Mouse (Mus musculus): ENCODE results near the gene Ifnar2. TPM values are rescaled to one million over a fixed set of nuclear protein-coding genes. Genes with fewer than 3 reads are reported as not detected.

The Ifnar2 gene
- polyA plus RNA-seq, 1 experiment from 2014 or later = 33.2 TPM

- Histone ChIP-seq H3K9me3 (no peaks in the 10 kb centered on the region), H3K9ac (no peak overlapping the region), H3K4me1 (replicated peaks) (peaks cover 12% of the 10 kb centered on the region), H3K36me3 (no peaks in the 10 kb centered on the region), H3K27me3 (peaks cover 7% of the 10 kb centered on the region; the same call in 1 of the 2 replicates), H3K4me2 (no peak overlapping the region), H3K27ac (0 out of 2 replicates have a peak overlapping the region, but pooled peaks have one; percentile 8), H3K4me3 (no peak overlapping the region)
- 77% methylated on average over 2 of the region's 2 CpGs for WGBS
- ATAC-seq (ENCODE audit: low FRiP score) = no peak
Observed at GRCm38 (mm10) chr16:91362006-91362405, 10.6 kb upstream of the Ifnar2 start.

- H3K9ac ChIP-seq = peak overlapping the region; percentile 29; the same call in 1 of the 2 replicates
- peaks cover 2% of the 10 kb centered on the region; the same call in 1 of the 2 replicates for H3K27me3 ChIP-seq
- no peak overlapping the region for H3K4me3 ChIP-seq
- no peak overlapping the region for H3K4me2 ChIP-seq
- H3K36me3 ChIP-seq = no peaks in the 10 kb centered on the region
- peak overlapping the region; percentile 23; the same call in 1 of the 2 replicates for H3K27ac ChIP-seq
- no peak for ATAC-seq (ENCODE audit: low FRiP score)
- 71% methylated on average over 12 of the region's 12 CpGs for WGBS
- H3K4me1 ChIP-seq (replicated peaks) = peaks cover 12% of the 10 kb centered on the region
- no peaks in the 10 kb centered on the region for H3K9me3 ChIP-seq
Observed at GRCm38 (mm10) chr16:91362616-91363272, 9.8 kb upstream of the Ifnar2 start.

GRCm38 (mm10) chr16:91363483-91363882 lies 9.1 kb upstream of the Ifnar2 start:
- Histone ChIP-seq H3K4me1 (replicated peaks) (peaks cover 12% of the 10 kb centered on the region), H3K9me3 (no peaks in the 10 kb centered on the region), H3K9ac (no peak overlapping the region), H3K36me3 (no peaks in the 10 kb centered on the region), H3K27me3 (no peaks in the 10 kb centered on the region), H3K4me3 (no peak overlapping the region), H3K27ac (0 out of 2 replicates have a peak overlapping the region, but pooled peaks have one; percentile 4), H3K4me2 (no peak overlapping the region)
- no peak for ATAC-seq (ENCODE audit: low FRiP score)
- WGBS = 41% methylated on average over 3 of the region's 3 CpGs

GRCm38 (mm10) chr16:91366567-91366966 lies 6.0 kb upstream of the Ifnar2 start:
- Histone ChIP-seq H3K36me3 (no peaks in the 10 kb centered on the region), H3K9ac (no peak overlapping the region), H3K27ac (no peak overlapping the region), H3K4me2 (no peak overlapping the region), H3K4me3 (no peak overlapping the region), H3K9me3 (no peaks in the 10 kb centered on the region), H3K27me3 (no peaks in the 10 kb centered on the region), H3K4me1 (replicated peaks) (peaks cover 9% of the 10 kb centered on the region)
- no peak for ATAC-seq (ENCODE audit: low FRiP score)

GRCm38 (mm10) chr16:91367066-91367465 lies 5.5 kb upstream of the Ifnar2 start:
- Histone ChIP-seq H3K4me1 (replicated peaks) (peaks cover 9% of the 10 kb centered on the region), H3K4me2 (no peak overlapping the region), H3K9me3 (no peaks in the 10 kb centered on the region), H3K9ac (no peak overlapping the region), H3K4me3 (no peak overlapping the region), H3K27ac (no peak overlapping the region), H3K27me3 (no peaks in the 10 kb centered on the region), H3K36me3 (no peaks in the 10 kb centered on the region)
- WGBS = 82% methylated on average over 2 of the region's 2 CpGs
- no peak for ATAC-seq (ENCODE audit: low FRiP score)

- H3K36me3 ChIP-seq = no peaks in the 10 kb centered on the region; the same call in 1 of the 2 replicates
- H3K4me1 ChIP-seq (replicated peaks) = peaks cover 23% of the 10 kb centered on the region
- ATAC-seq (ENCODE audit: low FRiP score) = no peak
- no peaks in the 10 kb centered on the region for H3K27me3 ChIP-seq
- peak overlapping the region; percentile 96 for H3K27ac ChIP-seq
- WGBS = 48% methylated on average over 13 of the region's 13 CpGs
- H3K9ac ChIP-seq = peak overlapping the region; percentile 97
- peak overlapping the region; percentile 70 for H3K4me2 ChIP-seq
- no peaks in the 10 kb centered on the region for H3K9me3 ChIP-seq
- H3K4me3 ChIP-seq = peak overlapping the region; percentile 83
Observed at GRCm38 (mm10) chr16:91373473-91374252, 1.1 kb downstream of the Ifnar2 start.

- H3K9me3 ChIP-seq = no peaks in the 10 kb centered on the region
- no peak overlapping the region for H3K27ac ChIP-seq
- H3K36me3 ChIP-seq = no peaks in the 10 kb centered on the region; the same call in 1 of the 2 replicates
- peak overlapping the region; percentile 70 for H3K4me2 ChIP-seq
- peaks cover 29% of the 10 kb centered on the region for H3K4me1 ChIP-seq (replicated peaks)
- H3K4me3 ChIP-seq = no peak overlapping the region
- H3K27me3 ChIP-seq = no peaks in the 10 kb centered on the region
- WGBS = 92% methylated on average over 3 of the region's 3 CpGs
- no peak overlapping the region for H3K9ac ChIP-seq
- ATAC-seq (ENCODE audit: low FRiP score) = no peak
Observed at GRCm38 (mm10) chr16:91374253-91374634, 1.7 kb downstream of the Ifnar2 start.

- H3K36me3 ChIP-seq = peaks cover 2% of the 10 kb centered on the region
- H3K4me1 ChIP-seq (replicated peaks) = peaks cover 31% of the 10 kb centered on the region
- H3K4me2 ChIP-seq = no peak overlapping the region
- no peak overlapping the region for H3K9ac ChIP-seq
- no peak for ATAC-seq (ENCODE audit: low FRiP score)
- H3K27ac ChIP-seq = peak overlapping the region; percentile 15
- no peaks in the 10 kb centered on the region for H3K9me3 ChIP-seq
- WGBS = 90% methylated on average over 10 of the region's 10 CpGs
- H3K27me3 ChIP-seq = no peaks in the 10 kb centered on the region
- H3K4me3 ChIP-seq = no peak overlapping the region
Observed at GRCm38 (mm10) chr16:91376701-91377100, 4.1 kb downstream of the Ifnar2 start.

- peaks cover 8% of the 10 kb centered on the region for H3K36me3 ChIP-seq
- peak overlapping the region; percentile 72 for H3K27ac ChIP-seq
- 0 out of 2 replicates have a peak overlapping the region, but pooled peaks have one; percentile 26 for H3K4me2 ChIP-seq
- 56% methylated on average over 17 of the region's 17 CpGs for WGBS
- H3K4me3 ChIP-seq = no peak overlapping the region
- H3K4me1 ChIP-seq (replicated peaks) = peaks cover 27% of the 10 kb centered on the region
- H3K9me3 ChIP-seq = no peaks in the 10 kb centered on the region
- H3K27me3 ChIP-seq = no peaks in the 10 kb centered on the region
- H3K9ac ChIP-seq = no peak overlapping the region
- ATAC-seq (ENCODE audit: low FRiP score) = no peak
Observed at GRCm38 (mm10) chr16:91378431-91378986, 5.9 kb downstream of the Ifnar2 start.

- Histone ChIP-seq H3K4me1 (replicated peaks) (peaks cover 22% of the 10 kb centered on the region), H3K9me3 (no peaks in the 10 kb centered on the region), H3K4me2 (0 out of 2 replicates have a peak overlapping the region, but pooled peaks have one; percentile 26), H3K4me3 (no peak overlapping the region), H3K27me3 (no peaks in the 10 kb centered on the region), H3K36me3 (peaks cover 13% of the 10 kb centered on the region), H3K9ac (no peak overlapping the region), H3K27ac (peak overlapping the region; percentile 72)
- peak; percentile 54; the same call in 1 of the 2 replicates for ATAC-seq (ENCODE audit: low FRiP score)
- 35% methylated on average over 9 of the region's 9 CpGs for WGBS
Observed at GRCm38 (mm10) chr16:91378991-91379390, 6.4 kb downstream of the Ifnar2 start.

GRCm38 (mm10) chr16:91379412-91379811 lies 6.8 kb downstream of the Ifnar2 start:
- no peak overlapping the region for H3K4me3 ChIP-seq
- peaks cover 16% of the 10 kb centered on the region for H3K36me3 ChIP-seq
- no peaks in the 10 kb centered on the region for H3K9me3 ChIP-seq
- H3K9ac ChIP-seq = no peak overlapping the region
- H3K4me2 ChIP-seq = no peak overlapping the region
- ATAC-seq (ENCODE audit: low FRiP score) = 0 out of 2 replicates have a peak, but pooled peaks have one; percentile 21
- no peaks in the 10 kb centered on the region for H3K27me3 ChIP-seq
- WGBS = 48% methylated on average over 3 of the region's 3 CpGs
- peaks cover 18% of the 10 kb centered on the region for H3K4me1 ChIP-seq (replicated peaks)
- peak overlapping the region; percentile 72 for H3K27ac ChIP-seq

GRCm38 (mm10) chr16:91380151-91380550 lies 7.6 kb downstream of the Ifnar2 start:
- Histone ChIP-seq H3K9me3 (no peaks in the 10 kb centered on the region), H3K4me1 (replicated peaks) (peaks cover 10% of the 10 kb centered on the region), H3K9ac (no peak overlapping the region), H3K27ac (no peak overlapping the region; the same call in 1 of the 2 replicates), H3K4me2 (no peak overlapping the region), H3K27me3 (no peaks in the 10 kb centered on the region), H3K36me3 (peaks cover 20% of the 10 kb centered on the region), H3K4me3 (no peak overlapping the region)
- ATAC-seq (ENCODE audit: low FRiP score) = no peak
- WGBS = 75% methylated on average over 5 of the region's 5 CpGs

Measured in hindbrain, embryonic 13.5 days (tissue).